Mouse (Mus musculus) R1 (cell line): ENCODE results near the gene Rora.

ENCODE experiments used
- DNase-seq: peaks from one replicate; pipeline ENCODE4 v3.0.0-alpha.2; 2018; ENCODE audit warnings: low read depth, low spot score

Gene Rora

DNA sequence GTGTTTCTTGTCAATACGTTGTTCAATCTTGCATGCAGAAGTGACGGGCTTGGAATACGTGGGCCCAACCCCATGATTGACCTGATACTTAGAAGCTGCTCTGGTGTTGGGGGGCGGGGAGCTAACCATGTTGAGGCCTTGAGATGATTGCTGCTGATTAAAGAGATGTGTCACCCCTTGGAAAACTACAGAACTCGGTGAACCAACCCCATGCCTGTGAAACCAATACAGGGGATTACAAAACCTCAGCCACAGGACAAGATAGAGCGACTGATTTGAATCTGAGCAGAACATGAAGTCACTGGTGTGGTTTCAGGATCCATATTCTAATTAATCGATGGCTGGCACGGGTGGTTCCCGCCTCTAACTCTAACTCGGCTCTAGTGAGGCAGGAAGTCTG, 650.9 kb downstream of the Rora start:
- DNase-seq = no peak

DNA sequence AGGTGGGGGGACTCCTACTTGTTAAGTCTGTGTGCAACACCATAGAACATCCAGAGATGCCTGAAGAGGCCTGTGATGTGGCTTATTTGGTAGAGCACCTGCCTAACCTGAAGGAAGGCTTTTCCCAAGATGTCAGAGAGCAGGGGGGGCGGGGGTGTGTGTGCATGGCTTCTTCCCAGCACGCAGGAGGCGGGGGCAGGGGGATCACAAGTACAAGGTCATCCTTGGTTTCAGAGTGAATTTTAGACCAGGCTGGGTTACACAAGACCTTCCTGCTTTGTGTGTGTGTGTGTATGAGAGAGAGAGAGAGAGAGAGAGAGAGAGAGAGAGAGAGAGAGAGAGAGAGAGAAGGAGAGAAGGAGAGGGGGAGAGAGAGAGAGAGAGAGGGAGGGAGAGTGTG, 651.4 kb downstream of the Rora start:
- DNase-seq = no peak

DNA sequence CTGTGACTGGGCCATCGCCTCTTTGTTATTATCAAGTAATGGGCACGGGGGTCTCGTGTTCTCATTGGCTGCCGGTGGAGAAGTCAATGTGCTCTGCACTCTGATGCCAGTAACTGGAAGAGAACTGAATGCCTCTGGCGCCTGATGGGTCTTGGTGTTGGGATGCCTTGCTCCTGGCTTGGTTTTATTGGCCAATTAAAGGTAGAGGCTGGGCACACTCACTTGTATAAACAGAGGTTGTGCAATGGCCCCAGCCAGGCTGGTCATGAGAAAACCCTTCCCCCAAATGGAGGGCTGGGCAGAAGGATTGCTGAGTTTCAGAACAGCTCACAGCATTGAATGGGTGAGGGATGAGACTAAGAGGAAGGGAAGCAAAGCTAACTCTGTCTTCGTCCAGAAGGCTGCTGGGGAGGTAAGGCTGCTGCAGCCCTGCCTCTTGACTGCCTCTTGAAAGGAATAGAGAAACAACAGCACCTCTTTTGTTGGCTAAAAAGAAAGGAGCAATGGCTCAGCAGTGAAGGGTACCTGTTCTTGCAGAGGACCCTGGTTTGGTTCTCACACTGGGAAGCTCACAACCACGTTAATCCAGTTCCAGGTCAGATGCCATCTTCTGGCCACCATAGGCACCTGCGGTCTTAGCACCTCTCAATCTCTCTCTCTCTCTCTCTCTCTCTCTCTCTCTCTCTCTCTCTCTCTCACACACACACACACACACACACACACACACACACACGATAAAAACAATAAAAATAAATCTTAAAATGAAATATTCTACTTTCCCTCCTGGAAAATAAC, 653.3 kb downstream of the Rora start:
- DNase-seq = peak; percentile 6

DNA sequence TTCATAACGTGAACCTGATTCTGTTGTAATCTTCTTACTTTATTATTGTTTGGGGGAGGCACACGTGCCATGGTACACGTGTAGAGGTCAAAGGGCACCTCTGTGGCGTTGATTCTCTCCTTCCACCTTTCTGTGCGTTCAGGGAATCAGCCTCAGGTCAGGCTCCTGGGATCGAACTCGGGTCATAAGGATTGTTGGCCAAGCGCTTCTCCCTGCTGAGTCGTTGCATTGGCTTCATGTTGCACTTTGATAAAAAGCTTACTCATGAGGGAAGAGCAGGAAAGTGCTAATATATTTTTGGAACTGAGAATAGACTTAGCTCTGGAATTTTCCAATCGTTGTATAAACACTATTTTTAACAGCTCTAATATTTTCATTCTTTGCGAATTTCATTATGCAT, 654.4 kb downstream of the Rora start:
- no peak for DNase-seq

DNA sequence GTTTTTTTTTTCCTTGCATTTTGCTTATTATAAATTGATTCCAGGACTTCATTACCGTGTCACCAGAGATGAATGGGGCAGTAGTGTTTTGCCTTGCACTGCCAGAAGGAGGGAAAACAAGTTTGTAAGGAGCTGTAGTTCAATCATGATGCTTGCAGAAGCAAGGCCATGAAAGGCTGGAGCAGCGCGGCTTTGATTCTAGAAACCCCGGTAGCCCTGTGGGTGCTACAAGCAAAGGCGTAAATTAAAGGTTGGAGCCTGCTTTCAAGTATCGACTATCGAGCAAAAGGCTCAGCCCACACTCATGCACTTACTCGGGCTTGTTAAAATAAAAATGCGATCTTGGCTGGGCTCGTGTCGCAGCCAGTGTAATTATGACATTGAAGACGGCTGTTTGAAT, 656.9 kb downstream of the Rora start:
- DNase-seq = no peak

DNA sequence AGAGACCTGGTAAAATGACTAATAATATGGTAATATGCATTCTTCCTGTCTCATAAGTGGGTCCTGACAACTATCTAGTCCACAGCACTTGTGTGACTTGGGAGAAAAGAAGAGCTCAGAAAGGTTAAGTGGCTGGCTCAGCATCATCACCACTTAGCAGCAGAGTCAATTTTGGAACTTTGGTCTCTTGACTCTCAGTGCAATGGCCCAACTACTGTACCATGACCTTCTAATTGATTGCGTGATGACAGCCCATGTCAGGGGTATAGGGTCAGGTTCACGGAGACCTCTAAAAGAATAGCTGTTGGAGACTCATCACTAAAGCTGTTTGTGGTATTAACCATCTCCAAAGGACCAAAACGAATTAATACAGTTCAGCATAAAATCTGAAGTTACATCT, 659.7 kb downstream of the Rora start:
- no peak for DNase-seq

DNA sequence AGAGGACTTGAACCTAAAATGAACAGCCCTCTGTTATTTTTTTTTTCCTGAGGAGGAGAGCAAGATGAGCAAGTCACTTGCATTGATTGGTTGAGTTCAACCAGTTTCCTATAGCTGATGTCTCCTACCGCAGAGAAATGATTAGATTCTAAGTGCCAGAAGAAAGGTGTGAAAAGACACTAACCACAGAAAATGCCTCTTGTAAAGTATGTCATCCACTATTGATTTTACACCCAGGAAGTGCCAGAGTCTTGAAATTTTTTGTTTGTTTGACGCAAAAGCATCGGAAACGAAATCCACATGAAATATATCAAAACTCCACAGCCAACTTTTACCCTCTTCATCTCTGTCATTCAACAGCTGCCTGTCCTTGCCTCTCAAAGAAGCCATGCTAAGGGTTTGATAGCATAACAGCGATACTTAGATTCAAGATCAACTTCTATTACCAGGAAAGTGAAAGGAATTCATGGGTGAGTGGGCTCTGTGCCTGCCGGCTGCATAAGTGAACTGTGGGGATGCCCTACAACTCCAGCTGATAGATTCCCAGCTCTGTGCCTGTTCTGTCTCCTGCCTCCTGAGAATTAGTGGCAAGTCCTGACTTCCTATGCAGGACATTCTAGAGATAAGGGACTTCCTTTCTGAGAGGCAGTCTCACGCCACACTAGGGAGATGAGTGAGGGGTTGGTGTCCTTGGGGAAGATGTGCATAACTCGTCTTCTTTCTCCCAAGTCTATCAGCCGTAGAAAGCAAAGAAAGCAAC, 661.0 kb downstream of the Rora start:
- no peak for DNase-seq

DNA sequence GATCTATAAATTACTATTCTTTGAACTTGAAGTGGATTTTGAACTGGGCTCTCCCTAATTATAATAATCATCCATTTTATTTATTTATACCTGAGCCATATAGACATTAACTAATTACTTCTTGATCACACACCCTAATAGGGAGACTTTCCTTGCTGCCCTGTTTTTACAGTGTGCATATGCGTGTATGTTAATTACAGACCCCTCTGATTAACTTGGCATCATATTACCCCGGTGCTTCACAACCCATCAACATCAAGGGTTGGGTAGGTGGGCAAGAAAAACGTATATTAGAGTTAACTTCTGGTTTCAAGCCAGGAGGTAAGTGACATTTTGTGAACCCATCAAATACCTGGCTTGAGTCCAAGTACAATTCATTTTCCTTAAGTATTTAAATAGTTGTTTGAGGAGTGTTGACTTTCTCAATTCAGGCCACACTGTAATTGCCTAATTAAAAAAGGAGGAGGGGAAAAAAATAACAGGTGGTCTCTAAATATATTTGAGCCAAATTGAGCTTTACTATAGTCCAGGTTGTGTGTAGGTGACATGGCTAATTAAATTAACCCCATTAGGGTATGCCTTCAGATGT, 664.0 kb downstream of the Rora start:
- DNase-seq = no peak

DNA sequence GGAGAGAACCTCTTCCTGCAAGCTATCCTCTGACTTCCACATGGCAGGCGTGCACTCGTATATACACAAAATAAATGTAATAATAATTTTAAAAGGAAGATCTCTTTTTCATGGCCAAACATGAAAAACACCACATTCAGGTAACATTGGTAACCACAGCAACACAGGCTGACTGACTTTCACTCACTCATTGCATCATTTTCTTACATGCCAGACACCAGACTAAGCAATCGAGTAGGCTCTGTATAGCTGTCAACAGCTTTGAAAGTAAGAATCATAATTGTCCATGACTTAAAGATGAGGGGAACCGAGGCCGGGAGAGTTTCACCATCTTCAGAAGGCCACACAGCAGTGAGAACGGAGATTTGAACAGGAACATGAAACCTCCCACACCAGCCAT, 665.8 kb downstream of the Rora start:
- no peak for DNase-seq

DNA sequence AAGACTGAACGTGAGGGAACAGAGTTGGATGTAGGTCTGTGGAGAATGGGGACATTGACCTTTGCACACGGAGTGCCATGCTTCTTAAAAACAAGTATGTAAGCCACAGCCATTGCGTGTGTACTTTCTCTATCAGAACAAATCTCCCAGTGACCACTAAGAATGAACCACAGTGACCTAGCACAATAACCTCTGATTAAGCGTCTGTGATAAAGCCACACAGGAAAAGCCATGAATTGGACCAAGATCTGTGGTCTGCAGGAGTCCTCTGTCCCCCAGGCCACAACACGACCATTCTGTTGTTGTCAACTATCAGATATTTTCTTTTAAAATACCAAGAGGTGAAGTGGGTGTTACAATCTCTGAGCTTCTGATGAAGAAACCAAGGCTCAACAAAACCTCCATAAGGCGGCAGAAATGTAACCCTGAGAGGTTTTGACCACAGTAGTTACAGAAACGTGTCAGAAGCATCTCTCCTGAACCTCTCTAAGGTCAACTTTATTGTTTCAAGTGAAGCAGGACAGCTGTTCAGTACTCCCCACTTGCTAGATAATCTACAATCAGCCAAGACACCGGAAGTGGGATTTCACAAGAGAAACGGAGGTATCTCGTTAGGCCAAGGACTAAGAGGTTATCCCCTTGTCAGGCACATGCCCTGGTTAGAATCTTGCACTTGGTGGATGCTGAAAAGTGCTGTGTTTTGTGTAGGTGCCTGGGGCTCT, 666.5 kb downstream of the Rora start:
- no peak for DNase-seq

DNA sequence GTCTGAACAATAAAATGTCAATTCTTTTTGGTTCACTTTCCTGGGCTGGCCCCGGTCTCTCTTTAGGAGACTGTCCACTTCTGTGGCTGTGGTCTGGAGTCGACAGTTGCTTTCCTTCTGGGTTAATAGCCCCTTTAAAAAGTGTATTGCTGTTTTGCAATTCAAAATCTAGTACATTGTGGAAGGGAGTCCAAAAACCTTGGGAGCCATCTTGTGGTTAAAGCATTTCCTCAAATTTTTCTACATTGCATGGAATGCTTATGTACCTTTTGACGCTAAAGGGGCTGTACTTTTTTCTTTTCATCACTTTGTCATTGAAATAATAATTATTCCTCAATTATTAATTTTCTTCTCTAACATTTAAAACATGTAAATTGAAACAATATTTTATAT, 667.0 kb downstream of the Rora start:
- no peak for DNase-seq

DNA sequence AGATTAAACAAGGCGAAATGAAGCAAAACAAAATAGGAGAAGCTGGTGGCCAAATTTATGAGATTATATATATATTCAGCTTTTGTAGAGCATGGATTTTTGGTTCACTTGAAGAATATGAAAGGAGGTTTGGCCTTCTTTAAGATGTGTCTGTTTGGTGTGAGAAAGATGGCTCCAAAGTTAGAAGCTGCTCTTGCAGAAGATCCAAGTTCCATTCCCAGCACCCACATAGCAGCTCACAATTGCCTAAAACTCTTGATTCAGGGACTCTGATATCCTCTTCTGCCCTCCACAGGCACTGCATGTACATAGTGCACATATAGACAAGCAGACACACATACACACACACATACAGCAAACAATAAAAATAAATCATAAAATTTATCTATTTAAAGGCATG, 668.4 kb downstream of the Rora start:
- DNase-seq = no peak

DNA sequence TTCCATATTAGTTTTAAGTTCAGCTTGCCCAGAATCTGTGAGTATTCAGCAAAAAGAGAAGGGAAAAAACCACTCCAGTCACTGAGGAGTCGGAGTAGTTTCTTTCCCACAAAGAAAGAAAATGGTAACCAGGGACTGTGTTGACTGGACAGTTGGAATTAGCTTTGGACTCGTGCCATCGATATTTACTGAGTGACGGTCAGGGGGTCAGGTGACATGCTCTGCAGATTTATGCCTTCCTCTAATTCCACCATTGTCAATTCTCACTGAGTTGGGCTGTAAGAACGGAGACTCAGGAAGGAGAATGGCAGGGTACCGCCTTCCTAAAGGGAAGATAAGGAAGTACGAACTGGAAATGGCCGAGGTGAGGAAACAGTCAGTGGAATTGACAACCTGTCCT, 670.2 kb downstream of the Rora start:
- DNase-seq = no peak

DNA sequence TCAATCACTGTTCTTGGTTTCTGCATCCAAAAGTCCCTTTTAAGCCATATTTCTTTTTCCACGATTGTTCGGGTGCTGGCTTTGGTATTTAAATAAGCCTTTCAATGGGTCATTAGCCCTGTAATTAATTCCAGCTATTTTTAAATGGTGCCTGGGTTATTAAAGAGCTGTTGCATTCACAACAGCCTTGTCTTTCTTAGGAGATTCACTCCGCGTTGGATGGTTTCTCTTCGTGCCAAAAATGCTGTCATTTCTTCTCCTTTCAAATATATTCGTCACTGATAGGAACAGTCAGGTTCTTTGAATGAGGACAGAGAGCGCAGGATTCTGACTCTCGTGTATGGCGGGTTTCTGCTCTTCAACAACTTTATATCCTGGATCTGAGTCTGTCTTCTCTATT, 673.5 kb downstream of the Rora start:
- DNase-seq = no peak

DNA sequence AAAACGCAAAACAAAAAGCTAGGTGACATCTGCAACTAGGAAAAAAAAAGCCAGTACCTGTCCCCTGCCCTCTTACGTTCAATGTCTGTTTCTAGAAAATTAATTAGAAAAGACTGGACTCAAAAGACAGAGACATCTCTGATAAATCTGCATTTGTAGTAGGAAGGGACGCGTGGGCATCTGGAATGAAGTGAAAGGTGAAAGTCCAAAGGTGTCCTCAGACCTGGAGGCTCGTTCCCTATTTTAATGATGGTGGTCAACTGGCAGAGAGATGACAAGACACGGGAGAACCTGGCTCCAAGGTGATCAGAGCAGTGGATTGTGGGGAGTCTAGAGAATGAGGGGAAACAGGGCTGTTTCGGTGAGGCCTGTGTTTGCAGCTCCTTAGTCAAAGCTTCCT, 674.0 kb downstream of the Rora start:
- no peak for DNase-seq

DNA sequence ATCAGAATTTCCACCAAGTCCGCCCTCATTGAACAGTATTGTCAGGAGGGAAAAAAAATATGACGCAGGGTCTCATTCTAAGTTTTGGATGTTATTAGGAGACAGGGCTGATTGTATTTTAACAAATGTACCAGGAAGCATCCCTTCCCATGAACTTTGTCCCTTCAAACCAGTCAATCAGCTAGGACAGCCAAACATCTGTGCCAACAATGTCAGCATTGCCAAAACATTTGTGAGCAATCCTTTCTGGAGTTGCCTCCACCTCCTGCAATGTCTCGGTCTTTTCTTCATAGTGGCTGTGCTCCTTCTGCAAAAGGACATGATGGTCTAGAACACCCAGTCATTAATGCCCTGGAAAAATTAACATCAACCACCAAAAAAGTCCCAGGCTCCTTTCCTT, 678.2 kb downstream of the Rora start:
- DNase-seq = no peak

DNA sequence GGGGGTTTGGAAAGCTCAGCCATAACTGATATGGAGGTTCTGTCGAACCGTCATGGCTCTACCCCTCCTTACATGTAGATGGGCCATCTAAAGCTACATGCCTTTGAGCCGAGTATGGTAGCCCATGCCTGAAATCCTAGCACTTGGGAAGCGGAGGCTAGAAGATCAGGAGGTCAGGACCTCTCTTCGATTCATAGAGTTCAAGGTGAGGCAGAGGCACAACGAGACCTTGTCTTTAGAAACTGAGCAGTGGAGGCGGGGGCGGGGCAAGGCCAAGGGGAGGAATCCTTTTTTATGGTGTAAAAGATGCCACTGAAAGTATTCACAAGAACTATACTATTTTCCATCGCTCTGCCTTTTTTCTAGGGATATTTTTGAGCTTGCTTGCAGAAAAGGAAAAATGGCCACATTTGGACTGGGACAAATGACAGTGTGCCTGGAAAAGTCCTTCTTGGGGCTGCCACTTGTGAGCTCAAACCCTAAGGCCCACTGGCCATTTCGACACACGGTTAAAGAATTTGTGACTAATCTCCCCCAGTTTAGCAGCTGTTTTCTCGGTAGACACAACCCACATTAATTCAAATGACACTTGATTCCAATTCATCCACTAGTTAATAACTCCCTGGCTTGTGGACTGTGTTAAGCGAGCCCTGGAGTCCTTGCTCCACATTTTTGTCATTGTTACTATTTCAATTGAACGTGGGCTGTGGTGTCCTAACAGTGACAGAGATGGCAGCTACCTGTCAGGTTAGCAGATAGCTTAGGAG, 679.4 kb downstream of the Rora start:
- no peak for DNase-seq

DNA sequence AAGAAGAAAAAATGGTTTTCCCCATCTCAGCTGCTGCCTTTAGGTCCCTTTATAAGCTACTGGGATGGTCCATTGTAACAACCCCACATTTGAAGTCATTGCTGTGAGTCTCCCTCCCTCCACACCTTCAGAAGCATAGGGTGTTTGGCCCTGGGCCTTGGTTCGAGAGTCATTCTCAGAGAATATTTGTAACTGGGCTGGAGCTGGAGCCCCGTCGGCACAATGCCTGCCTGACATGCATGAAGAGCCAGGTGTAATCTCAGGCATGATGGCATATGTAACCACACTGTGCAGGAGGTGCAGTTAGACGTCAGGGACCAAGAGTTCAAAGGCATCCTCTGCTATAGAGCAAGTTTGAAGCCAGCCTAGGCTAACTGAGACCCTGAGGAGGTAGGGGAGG, 680.1 kb downstream of the Rora start:
- DNase-seq = no peak

DNA sequence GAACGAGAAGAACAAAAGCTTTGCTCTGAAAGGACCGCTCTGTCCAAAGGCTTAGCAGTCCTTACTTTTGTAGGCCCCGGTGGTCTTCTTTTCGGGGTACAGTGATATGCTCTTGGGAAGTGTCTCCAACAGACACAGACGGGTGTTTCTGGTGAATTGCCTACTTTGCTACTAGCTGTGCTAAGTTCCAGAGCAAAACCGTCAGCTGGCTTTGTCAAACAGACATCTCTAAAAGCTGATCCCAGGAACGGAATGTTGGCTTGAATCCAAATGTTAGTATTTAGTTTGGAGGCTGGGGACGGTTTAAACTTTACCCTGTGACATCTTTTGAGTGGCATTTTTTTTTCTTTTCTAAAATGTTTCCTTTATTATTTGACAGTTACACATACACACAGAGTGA, 680.5 kb downstream of the Rora start:
- DNase-seq = no peak

DNA sequence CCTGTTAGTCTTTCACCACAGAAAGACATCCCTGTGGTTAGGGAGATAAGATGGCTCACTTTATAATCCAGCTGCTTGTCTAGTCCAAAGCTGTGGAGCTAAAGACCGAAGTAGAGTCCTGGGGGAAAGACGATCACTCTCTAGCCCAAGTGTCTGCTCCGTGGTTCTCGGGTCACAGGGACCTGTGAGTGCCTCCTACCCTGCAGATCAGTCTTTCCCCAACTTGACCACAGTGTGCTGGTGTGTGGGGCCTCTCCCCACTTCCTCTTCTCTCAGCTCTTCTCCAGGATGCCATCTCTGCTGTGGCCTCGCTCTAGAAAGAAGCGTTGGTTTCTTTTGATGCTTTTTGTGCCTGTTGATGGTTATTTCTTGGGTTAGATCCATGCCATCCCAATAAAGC, 682.5 kb downstream of the Rora start:
- DNase-seq = no peak

DNA sequence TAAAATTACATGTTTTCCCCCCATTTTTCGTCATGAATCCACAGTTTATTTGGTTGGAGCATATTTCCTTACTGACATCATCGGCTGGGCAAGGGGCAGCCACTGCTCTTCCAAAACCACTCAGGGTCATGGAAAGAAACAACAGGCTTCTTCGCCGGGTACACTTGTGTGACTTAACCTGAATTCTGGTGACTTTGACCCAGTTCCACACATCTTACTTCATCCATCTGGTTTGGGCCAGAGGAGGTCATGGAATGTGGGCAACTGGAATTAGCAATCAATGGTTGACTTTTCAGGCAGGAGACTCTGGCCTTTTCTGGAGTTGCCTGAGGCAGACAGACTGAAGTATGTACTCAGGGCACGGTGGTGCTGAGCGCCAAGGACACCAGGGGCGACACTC, 685.6 kb downstream of the Rora start:
- DNase-seq = no peak

DNA sequence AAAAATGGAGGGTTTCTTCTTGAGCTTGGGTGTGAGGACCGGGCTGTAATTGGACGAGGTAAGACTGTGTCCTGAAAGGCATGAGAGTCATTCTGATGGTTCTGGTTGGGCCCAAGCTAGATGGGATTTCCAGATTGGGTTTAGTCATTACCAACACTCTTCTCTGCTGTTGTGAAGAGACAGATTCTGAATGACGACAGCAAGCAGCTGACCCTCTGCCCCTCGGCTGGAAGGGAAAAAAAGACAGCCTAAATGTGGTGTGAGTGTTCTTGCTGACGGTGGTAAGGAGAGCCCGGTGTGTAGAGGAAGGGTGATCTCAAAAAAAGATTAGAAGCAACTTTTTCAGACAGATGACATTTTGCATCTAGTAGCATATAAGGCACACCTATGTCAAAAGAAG, 686.2 kb downstream of the Rora start:
- no peak for DNase-seq
